Mouse (Mus musculus): ENCODE results near the gene Crhr1.

The Crhr1 gene

DNA sequence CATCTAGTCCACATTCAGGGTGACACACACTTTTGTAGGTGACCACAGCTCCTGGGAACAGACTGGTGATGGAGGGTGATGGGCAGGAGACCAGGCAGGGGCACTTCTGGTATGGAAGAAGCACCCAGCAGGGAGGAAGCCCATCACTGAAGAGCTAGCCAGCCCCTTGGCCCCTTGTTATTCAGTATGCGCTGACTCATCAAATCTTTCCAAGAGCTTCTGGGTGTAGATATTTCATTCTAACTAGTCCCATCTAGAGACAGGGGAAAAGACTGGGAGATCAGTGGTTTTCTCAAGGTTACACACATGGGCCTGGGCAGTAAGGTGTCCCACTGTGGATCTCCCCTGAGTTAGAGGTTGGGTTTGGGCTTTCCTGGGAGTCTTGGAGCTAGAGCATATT, 12.3 kb downstream of the Crhr1 start:
- DNase-seq, result no peak

DNA sequence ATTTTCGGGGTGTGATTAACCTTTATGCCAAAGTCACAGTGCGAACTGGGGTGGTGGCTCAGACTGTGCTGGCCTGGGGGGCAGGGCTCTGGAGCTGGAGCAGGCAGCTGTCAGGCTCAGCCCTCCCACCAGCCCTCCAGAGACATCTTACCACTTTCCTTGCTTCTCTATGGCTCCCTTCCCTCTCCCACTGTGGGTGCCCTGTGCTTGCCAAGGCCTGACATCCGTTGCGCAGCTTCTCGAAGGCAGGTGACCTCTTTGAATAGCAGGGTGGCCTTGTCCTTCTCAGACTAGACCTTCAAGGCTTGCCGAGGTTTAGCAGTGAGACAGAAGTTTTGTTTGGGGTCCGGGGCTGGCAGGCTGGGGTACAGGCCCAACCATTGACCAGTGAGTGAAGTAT, 16.1 kb downstream of the Crhr1 start:
- no peak for DNase-seq

GRCm38 (mm10) chr11:104150911-104151310, 18.3 kb downstream of the Crhr1 start:
- DNase-seq, result no peak

DNA sequence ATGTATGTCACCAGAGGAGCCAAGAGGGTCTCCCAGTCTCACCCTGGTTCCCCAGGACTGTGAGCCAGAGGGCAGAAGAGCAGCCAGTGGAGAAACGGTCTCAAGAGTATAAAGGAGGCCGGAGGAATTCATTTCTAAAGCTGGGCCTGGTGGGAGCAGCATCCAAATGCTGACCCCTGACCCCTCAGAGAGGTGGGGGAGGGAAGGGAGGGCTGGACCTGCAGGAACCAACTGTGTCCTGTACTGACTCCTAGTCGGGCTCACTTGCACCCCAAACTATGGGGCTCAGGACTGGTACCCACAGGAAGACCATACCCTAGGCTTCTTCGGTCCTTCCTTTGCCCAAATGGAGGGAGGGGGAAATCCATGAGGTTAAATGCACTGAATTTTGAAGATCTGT, 21.7 kb downstream of the Crhr1 start:
- no peak for DNase-seq

DNA sequence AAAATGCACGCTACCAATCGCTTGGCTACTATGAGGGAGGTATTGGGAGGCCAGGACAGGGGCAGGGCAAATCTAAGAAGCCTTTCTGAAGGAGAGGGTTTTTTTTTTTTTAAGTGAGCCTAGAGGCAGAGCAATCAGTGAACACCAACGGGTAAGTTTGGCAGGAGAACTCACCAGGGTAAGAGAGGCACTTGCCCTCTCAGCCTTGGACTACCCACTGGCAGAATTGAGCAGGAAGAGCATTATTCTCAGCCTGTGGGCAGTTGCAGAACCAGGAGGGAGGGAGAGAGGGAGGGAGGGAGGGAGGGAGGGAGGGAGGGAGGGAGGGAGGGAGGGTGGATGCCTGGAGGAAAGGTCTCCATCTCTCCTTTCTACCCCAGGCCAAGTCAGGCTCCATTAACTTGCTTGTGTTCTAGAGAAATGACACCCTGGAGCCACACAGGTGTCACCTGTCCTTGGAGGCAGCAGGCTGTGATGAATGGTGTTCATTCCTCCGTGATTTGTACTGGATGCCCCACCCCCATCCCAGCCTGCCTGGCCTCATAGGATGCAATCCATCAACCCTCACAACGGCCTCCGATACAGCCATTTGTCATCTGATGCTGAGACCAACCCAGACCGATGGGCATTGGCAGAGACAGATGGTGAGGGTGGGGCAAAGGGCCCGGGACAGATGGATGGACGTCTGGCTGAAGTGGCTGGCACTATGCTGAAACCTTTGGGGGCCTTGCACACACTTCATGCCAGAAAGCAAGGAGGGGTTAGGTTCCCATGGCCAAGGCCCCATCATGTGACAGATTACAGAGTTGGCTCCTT, 22.4 kb downstream of the Crhr1 start:
- no peak for DNase-seq

GRCm38 (mm10) chr11:104155899-104156298, 23.2 kb downstream of the Crhr1 start:
- DNase-seq, result no peak

DNA sequence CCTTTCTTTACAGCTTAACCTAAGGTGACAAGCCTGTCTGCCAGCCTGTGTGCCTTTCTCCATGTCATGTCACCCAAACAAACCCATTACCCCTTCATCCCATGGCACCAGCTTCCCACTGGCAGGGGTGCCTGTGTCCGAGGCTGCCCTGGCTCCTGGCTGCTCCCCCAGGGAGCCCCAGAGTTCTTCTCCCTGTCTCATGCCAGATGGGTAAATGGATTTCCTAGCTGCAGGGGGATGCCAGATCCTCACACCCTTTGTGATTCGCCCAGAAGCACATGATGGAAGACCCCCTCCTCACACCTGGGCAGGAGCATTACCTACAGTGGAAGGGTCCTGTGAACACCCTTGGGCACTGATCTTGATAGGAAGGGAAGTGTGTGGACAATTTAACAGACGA, 23.7 kb downstream of the Crhr1 start:
- no peak for DNase-seq

GRCm38 (mm10) chr11:104157603-104158259, 25.1 kb downstream of the Crhr1 start:
- DNase-seq, result peak; percentile 8

DNA sequence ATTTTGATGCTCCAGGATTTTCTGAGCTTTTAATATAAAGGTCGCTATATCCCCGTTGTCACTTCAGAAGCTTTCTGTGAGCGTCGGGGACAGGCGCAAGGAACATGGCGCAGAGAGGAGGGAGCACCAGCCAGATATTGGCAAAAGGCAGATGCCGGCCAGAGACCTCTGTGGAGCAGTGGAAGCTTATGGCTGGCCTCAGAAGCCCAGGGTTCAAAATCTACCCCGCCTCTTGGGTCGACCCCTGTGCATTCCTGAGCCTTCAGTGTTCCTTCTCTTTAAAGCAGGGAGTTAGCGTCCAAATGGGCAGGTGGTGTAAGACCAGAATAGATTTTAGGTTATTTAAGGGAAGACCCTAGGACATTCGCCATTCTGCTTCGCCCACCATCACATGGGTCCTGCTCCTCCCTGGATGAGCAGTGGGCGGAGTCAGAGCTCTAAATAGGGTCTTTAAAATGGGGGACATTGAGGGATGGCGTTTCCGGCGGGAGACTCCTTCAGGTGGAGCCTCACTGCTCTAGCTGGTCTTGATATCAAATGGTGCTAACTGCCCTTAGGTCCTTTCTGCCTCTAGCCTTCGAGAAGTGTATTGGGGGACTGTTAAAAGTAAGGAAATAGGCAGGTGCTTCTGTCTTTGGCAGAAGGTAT, 25.7 kb downstream of the Crhr1 start:
- DNase-seq, result no peak

DNA sequence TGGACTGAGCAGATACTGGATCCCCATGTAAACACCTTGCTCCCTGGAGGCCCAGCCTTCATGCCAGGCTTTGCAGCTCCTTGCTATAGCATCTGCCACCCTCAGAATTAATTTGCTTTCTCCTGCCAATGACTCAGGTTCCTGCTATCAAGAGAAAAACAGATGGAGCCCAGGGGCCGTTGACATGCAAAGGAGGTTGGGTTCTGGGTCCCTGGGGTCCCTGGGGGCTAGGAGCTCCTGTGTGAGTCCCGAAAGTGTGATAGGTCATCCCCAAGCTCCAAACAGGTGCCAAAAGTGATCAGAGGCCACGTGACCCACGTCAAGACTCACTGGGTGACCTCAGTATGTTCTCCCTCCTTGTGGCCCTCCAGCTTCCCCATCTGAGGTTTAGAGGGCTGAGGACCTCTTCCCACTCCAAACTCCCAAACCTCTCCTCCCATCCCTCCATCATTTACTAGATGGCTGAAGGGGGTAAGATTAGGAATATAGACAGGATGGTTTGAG, 27.2 kb downstream of the Crhr1 start:
- no peak for DNase-seq

DNA sequence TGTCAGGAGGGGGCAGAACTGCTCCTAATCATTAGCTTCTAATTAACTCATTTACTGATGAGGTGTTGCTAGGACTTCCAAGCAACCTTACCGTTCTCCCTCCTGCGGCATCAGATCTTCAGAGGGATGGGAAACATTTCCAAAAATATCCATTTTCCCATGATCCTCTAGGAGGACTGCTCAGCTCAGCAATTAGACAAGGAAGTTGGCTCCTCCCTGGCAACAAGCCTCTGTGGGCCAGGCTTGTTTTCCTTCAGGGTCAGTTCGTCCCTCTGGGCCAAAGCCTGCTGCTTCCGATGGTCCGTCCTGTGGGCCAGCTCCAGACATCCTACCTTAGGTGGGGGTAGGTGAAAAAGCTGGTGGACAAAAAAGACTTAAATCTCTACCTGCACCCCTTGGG, 28.5 kb downstream of the Crhr1 start:
- DNase-seq, result no peak

- no peak for DNase-seq
These were observed 31.6 kb downstream of the Crhr1 start for GRCm38 (mm10) chr11:104164257-104164656.

- DNase-seq, result peak; percentile 64
These were observed 38.7 kb downstream of the Crhr1 start for GRCm38 (mm10) chr11:104171281-104171781.

DNA sequence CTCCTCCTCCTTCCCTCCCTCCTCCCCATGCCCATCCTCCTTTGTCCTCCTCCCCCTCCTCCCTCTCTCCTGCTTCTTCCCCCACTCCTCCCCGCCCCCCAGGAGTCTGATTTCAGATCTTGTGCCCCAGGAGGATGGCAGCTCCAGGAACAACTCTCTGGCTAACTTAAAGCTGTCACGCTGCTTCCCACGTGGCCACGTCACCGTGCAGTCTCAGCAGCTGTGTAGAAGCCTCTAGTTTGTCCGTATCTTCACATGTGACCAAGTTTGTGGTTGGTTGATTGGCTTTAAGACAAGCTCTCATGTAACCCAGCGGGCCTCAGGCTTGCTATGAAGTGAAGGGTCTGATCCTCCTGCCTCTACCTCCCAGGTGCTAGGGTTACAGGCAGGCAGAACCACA, 46.2 kb downstream of the Crhr1 start:
- no peak for DNase-seq

DNA sequence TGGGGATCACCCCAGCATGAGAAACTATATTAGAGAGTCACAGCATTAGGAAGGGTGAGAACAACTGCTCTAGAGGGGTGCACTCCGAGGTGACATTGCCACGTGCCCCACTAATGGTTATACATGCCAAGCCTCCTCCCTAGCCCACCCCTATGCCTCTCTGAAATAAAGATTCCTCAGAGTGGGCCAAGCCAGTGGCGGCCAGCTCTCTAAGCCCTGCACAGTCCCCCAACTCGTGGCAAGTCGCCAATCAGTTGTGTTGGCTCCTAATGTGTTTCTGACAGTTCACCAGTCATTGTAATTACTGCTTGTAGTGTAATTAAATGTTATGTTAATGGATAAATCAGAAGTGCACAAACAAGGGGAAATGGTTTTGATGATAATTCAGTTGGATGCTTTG, 47.1 kb downstream of the Crhr1 start:
- DNase-seq, result no peak

DNA sequence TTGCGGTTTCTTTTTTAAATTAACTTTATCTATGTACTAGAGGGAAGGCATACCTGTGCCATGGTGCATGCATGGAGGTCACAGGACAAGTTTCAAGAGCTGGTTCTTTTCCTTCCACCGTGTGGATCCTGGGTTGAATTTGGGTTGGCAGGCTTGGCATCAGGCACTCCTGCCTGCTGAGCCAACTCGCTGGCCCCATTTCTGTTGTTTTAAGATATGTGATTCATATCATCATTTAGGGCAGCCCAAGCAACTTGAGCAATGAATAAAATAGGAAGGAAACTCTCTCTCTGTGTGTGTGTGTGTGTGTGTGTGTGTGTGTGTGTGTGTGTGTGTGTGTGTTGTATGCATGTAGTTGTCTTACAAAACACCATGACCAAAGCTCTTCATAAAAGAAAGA, 49.5 kb downstream of the Crhr1 start:
- no peak for DNase-seq

DNA sequence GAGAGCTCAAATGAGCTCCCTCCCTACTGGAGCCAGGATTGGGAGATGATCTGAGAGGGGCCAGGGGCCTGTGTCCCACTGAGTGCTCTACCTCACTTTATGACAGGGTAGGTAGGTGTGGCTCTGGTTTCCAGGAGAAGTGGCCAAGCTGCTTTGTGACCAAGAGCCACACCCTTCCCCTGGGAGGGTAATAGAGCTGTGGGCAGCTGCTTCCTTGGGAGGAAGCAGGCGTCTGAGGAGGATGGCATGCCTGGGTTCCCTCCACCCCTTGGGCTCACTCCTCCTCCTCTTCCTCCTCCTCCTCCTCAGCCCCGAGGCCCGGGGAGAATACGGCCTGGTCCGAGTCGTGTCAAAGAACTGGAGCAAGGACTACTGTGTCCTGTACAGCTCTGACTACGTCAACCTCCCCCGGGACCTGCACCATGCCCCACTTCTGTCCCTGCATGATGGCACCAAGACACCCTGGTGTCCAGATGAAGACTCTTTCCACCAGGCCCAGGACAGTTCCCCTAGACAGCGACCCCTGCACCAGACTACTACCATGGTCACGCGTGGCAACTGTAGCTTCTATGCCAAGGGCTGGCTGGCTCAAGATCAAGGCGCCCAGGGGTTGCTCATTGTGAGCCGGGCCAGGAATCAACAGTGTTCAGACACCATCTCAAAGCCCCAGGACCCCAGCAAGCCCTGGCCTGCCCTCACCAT, 53.6 kb downstream of the Crhr1 start, which contains the start of gene Sppl2c:
Gene Sppl2c, plus strand, starts transcription at position 193 of the 702 bp plus-strand sequence.
- no peak for DNase-seq

DNA sequence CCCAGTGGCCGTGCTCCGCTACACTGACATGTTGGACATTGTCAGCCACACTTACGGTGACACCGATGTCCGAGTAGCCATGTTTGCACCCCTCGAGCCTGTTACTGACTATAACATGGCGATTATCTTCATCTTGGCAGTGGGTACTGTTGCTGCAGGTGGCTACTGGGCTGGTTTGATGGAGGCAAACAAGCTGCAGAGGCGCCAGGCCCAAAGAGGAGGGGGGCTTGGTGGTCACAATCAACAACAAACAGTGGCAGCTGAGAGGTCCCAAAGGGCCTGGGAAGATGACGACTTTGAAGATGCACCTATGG, 54.1 kb downstream of the Crhr1 start:
- DNase-seq, result no peak

- DNase-seq, result no peak
These were observed 55.1 kb downstream of the Crhr1 start for GRCm38 (mm10) chr11:104187766-104188165.

GRCm38 (mm10) chr11:104190008-104190407, 57.4 kb downstream of the Crhr1 start:
- DNase-seq, result no peak

DNA sequence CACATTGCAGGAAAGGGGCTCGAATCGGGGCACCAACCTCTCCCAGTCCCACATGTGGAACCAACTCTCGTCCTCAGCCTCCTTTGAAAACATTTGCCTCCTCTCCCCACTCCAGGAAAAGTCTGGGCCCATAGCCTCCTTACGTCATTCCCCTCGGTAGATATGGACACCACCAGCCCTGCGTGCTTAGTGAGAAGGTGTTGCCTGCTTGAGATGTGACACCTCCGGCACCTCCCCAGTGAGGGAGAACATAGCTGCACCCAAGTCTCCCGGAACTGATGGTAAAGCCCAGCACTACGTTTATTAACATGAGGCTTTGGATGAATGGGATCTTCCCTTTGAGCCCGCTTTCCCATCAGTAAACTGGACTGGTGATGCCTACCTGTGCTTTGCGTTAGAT, 62.7 kb downstream of the Crhr1 start:
- DNase-seq, result no peak

GRCm38 (mm10) chr11:104195791-104196190, 63.1 kb downstream of the Crhr1 start:
- peak; percentile 79 for DNase-seq

DNA sequence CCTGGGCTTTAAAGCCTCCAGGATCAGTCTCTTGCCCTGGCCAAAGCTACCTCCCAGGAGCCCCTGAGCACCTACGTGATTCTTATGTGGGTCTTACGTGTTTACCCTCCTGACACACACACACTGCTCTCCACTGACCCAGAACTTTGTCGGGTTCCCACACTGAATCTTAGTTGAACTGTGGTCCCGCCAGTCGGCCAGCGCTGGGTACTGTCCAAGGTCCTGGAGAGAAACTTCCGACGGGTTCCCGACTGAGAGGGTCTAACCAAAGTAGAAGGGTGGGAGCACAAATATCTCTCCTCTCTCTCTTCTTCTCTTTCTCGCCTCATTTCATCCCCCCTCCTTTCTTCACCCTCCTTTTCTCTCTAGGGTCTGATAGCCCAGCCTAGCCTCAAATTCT, 65.2 kb downstream of the Crhr1 start:
- peak; percentile 9 for DNase-seq
